Mouse (Mus musculus): ENCODE results near the gene Map2k3. TPM values are rescaled to one million over a fixed set of nuclear protein-coding genes. Genes with fewer than 3 reads are reported as not detected.

Gene Map2k3
- polyA plus RNA-seq, 1 experiment from 2014 or later: 138 TPM

DNA sequence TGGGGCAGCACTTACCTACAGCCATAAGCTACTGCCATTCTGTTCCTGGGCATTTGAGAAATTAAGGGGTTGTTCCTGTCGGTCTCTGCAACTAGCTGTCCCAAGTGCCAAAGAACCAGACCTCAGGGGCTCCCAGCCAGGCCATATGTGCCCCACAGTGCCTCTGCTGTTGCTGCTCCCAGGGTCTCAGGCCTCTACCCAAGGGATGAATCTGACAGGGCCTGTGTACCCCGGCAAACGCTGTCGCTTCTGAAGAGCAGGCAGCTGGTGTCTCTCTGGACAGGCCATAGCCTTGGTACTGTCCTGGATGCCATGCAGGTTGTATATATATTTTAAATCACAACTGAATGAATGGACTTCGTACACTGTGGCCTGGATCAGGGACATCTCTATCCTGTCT, 20.1 kb downstream of the Map2k3 start:
- no peak for ATAC-seq (ENCODE audit: low FRiP score, low TSS enrichment)
- Histone ChIP-seq H3K27ac (ENCODE audit: low read length) (no peak overlapping the region), H3K4me3 (ENCODE audit: low read length) (no peak overlapping the region), H3K4me2 (replicated peaks; ENCODE audit: low read depth, low read length) (no peak overlapping the region), H3K9ac (replicated peaks; ENCODE audit: low read length) (no peak overlapping the region), H3K27me3 (ENCODE audit: insufficient read depth, low read length) (no peaks in the 10 kb centered on the region), H3K4me1 (ENCODE audit: insufficient read depth, low read length) (peaks cover 3% of the 10 kb centered on the region; the same call in 1 of the 2 replicates), H3K36me3 (ENCODE audit: insufficient read depth, low read length) (peaks cover 40% of the 10 kb centered on the region), H3K9me3 (ENCODE audit: low read length) (no peaks in the 10 kb centered on the region)
- 95% methylated on average over 5 of the region's 5 CpGs for WGBS

DNA sequence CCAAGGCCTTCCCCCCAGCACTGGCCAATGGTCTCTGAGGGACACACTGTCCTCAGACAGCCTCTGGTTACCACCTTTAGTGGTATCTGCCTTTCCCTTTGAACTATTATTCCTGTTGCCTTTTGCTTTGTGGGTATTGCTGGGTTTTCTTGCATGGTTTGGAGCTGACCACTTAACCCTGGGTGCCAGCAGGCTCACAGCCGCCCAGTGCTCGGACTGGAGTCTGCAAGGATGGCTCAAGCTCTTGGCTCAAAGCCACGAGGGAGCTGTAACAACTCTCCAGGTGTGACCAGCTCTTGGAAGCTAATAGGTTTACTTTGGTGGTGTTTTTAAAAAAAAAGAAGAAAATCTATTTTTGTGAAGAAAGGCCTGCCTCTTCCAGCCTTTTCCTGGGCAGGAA, 20.5 kb downstream of the Map2k3 start:
- Histone ChIP-seq H3K36me3 (ENCODE audit: insufficient read depth, low read length) (peaks cover 36% of the 10 kb centered on the region), H3K4me3 (ENCODE audit: low read length) (no peak overlapping the region), H3K9me3 (ENCODE audit: low read length) (no peaks in the 10 kb centered on the region), H3K27ac (ENCODE audit: low read length) (no peak overlapping the region), H3K9ac (replicated peaks; ENCODE audit: low read length) (no peak overlapping the region), H3K4me1 (ENCODE audit: insufficient read depth, low read length) (peaks cover 3% of the 10 kb centered on the region; the same call in 1 of the 2 replicates), H3K27me3 (ENCODE audit: insufficient read depth, low read length) (no peaks in the 10 kb centered on the region), H3K4me2 (replicated peaks; ENCODE audit: low read depth, low read length) (no peak overlapping the region)
- ATAC-seq (ENCODE audit: low FRiP score, low TSS enrichment): no peak
- 92% methylated on average over 3 of the region's 3 CpGs for WGBS

DNA sequence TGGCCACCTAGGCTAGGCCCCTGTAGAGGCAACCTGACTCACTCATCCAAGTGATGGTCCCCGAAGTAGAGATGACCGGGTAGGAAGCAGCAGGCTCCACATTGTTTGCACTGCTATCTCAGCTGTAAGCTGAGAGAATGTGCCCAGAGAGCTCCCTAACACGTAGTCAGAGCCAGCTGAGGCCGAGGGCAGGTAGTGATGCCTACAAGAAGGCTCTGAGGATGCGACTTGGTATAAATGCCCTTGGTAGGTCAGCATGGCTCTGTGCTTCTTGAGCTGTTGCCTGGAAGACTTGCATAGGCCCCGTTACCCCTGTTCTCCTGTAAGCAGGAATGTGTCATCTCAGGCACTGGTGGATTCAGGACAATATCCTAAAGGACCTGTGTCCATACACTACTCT, 21.2 kb downstream of the Map2k3 start:
- Histone ChIP-seq H3K9ac (replicated peaks; ENCODE audit: low read length) (no peak overlapping the region), H3K4me3 (ENCODE audit: low read length) (no peak overlapping the region), H3K9me3 (ENCODE audit: low read length) (no peaks in the 10 kb centered on the region), H3K27me3 (ENCODE audit: insufficient read depth, low read length) (no peaks in the 10 kb centered on the region), H3K27ac (ENCODE audit: low read length) (no peak overlapping the region), H3K36me3 (ENCODE audit: insufficient read depth, low read length) (peaks cover 33% of the 10 kb centered on the region), H3K4me1 (ENCODE audit: insufficient read depth, low read length) (peaks cover 3% of the 10 kb centered on the region; the same call in 1 of the 2 replicates), H3K4me2 (replicated peaks; ENCODE audit: low read depth, low read length) (no peak overlapping the region)
- 97% methylated on average over 6 of the region's 6 CpGs for WGBS
- no peak for ATAC-seq (ENCODE audit: low FRiP score, low TSS enrichment)

DNA sequence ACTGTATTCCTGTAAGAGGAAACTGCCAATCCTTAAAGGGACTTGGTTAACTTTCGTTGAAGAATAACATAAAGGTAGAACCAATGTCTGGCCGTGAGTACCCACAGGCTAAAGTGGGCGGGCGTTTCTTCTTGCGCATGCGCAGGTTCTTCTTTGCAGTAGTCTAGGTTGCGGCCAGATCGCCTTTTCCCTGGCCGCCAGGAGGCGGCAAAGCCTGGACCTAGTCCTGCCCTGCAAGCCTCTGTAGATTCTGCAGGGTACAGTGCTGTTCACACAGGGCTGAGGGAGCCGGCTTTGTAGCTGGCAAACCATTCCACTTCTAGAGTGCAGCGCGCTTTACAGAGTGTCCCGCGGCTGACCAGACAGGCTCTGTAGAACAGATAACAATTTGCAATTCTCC, 22.0 kb downstream of the Map2k3 start:
- H3K4me3 ChIP-seq (ENCODE audit: low read length): no peak overlapping the region
- peak; percentile 98 for ATAC-seq (ENCODE audit: low FRiP score, low TSS enrichment)
- no peaks in the 10 kb centered on the region for H3K9me3 ChIP-seq (ENCODE audit: low read length)
- H3K4me1 ChIP-seq (ENCODE audit: insufficient read depth, low read length): peaks cover 3% of the 10 kb centered on the region; the same call in 1 of the 2 replicates
- no peak overlapping the region for H3K4me2 ChIP-seq (replicated peaks; ENCODE audit: low read depth, low read length)
- H3K27ac ChIP-seq (ENCODE audit: low read length): no peak overlapping the region
- H3K9ac ChIP-seq (replicated peaks; ENCODE audit: low read length): no peak overlapping the region; the same call in 1 of the 2 replicates
- H3K36me3 ChIP-seq (ENCODE audit: insufficient read depth, low read length): peaks cover 27% of the 10 kb centered on the region
- H3K27me3 ChIP-seq (ENCODE audit: insufficient read depth, low read length): no peaks in the 10 kb centered on the region
- 6% methylated on average over 15 of the region's 15 CpGs for WGBS

DNA sequence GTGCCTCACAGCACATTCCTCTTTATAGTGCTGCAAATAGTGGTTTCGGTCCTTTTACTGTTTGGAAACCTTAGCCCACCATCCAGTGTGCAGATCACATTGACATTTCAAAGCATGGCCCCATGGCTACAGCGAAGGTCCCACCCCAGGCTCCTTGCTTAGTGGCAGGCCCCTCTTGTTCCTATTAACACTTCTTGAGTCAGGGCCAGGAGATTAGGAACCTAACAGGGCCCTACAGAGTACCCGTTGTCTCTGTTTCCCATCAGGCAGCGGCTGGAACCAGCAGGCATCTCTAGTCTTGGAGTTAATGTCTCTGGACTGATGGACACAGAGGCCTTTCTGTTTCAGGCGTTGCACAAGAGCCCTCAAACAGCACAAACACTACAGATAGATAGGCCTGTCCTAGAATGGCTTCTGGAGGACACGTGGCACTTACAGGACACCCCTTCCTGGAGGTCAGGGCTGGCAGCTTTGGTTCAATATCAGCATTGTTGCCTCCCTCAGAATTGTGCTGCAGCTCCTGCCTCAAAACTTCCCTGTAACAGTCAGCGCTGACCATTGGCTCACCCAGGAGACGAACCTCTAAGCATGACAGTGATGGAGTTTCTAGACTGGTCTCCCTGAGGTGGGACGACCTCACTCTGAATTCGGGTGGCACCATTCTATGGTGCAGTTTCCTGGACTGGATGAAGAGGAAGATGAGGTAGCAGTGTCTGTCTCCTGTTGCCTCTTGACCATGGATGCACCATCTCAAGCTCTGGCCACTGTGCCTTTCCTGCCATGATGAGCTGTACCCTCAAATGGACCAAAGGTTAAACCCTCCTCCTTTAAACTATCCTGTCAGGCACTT, 22.6 kb downstream of the Map2k3 start:
- Histone ChIP-seq H3K27ac (ENCODE audit: low read length) (no peak overlapping the region), H3K36me3 (ENCODE audit: insufficient read depth, low read length) (peaks cover 22% of the 10 kb centered on the region), H3K27me3 (ENCODE audit: insufficient read depth, low read length) (no peaks in the 10 kb centered on the region), H3K9me3 (ENCODE audit: low read length) (no peaks in the 10 kb centered on the region), H3K4me2 (replicated peaks; ENCODE audit: low read depth, low read length) (no peak overlapping the region), H3K4me1 (ENCODE audit: insufficient read depth, low read length) (peaks cover 3% of the 10 kb centered on the region; the same call in 1 of the 2 replicates), H3K9ac (replicated peaks; ENCODE audit: low read length) (no peak overlapping the region; the same call in 1 of the 2 replicates), H3K4me3 (ENCODE audit: low read length) (no peak overlapping the region)
- no peak for ATAC-seq (ENCODE audit: low FRiP score, low TSS enrichment)
- WGBS: 80% methylated on average over 10 of the region's 10 CpGs

DNA sequence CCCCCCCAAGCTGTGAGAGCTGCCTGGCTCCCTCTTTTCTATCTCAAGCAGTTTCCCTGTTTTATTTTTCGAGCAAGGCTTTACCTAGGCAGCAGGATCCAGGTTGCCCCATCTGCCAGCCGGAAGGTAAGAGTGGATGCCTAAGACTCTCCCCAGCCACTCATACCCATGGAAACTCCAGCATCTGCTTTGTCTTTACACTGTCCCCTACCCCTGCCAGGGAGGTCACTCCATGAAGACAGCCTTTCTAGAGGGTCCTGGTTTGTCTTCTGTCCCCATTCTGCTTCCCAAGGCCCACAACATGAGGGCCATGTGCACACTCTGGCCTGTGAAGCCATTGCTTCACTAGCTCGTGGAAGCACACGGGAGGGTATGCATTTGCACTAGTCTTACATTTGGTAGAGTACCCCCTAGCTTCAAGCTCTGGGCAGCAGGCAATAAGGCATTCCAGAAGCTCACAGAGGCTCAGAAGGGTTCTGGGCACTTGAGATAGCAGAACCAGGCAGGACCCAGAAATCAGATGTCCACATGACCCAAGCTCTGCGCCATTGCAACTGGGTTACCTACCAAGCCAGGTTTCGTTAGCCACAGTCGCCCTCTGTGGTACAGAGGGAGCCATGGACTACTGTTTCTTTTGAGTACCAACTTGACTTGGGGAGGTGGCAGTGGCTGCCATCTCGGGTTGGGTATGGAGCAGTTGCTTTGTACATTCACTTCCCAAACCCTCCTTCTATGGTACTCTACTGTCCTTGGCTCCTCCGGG, 24.0 kb downstream of the Map2k3 start:
- Histone ChIP-seq H3K4me1 (ENCODE audit: insufficient read depth, low read length) (peaks cover 3% of the 10 kb centered on the region; the same call in 1 of the 2 replicates), H3K4me2 (replicated peaks; ENCODE audit: low read depth, low read length) (no peak overlapping the region), H3K27ac (ENCODE audit: low read length) (no peak overlapping the region), H3K36me3 (ENCODE audit: insufficient read depth, low read length) (peaks cover 15% of the 10 kb centered on the region), H3K9ac (replicated peaks; ENCODE audit: low read length) (no peak overlapping the region), H3K4me3 (ENCODE audit: low read length) (no peak overlapping the region), H3K27me3 (ENCODE audit: insufficient read depth, low read length) (no peaks in the 10 kb centered on the region), H3K9me3 (ENCODE audit: low read length) (no peaks in the 10 kb centered on the region)
- no peak for ATAC-seq (ENCODE audit: low FRiP score, low TSS enrichment)
- 82% methylated on average over 9 of the region's 9 CpGs for WGBS

DNA sequence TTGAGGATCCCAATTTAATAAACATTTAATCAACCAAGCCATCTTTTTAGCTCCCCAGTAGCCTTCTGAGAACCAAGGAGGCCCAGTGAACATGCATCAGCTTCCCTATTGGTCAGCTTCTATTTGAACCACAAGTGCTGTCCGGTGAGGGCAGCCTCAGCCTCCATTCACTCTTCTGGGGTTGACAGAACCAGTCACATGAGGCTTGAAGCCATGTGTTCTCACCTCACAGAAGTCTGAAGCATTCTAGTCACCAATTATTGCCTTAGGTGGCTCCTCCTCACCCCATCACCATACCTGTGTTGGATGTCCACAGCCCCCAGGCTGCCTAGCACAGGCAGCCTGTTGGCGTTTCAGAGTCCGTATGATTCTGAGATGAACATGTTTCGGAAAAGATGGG, 27.1 kb downstream of the Map2k3 start:
- 93% methylated on average over 4 of the region's 4 CpGs for WGBS
- ATAC-seq (ENCODE audit: low FRiP score, low TSS enrichment): no peak

DNA sequence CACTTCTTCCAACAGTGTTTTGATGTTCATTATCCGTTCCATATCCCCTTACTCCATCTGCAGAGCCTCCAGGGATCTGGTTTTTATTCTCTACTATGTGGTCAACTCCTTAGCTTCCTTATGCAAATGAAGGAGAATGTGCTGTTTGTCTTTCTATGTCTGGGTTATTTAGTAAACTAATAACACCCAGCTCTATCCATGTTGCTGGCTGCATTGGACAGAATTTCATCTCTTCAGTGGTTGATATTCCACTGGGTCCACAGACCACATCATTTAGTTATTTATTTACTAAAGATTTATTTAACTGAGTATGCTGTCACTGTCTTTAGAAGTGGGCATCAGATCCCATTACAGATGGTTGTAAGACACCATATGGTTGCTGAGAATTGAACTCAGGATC, 29.3 kb downstream of the Map2k3 start:
- 67% methylated on average over 1 of the region's 1 CpGs for WGBS
- Histone ChIP-seq H3K27ac (ENCODE audit: low read length) (no peak overlapping the region), H3K4me1 (ENCODE audit: insufficient read depth, low read length) (no peaks in the 10 kb centered on the region), H3K4me3 (ENCODE audit: low read length) (no peak overlapping the region), H3K36me3 (ENCODE audit: insufficient read depth, low read length) (no peaks in the 10 kb centered on the region), H3K27me3 (ENCODE audit: insufficient read depth, low read length) (no peaks in the 10 kb centered on the region), H3K4me2 (replicated peaks; ENCODE audit: low read depth, low read length) (no peak overlapping the region), H3K9me3 (ENCODE audit: low read length) (no peaks in the 10 kb centered on the region), H3K9ac (replicated peaks; ENCODE audit: low read length) (no peak overlapping the region)
- ATAC-seq (ENCODE audit: low FRiP score, low TSS enrichment): no peak

More for the DNA sequence above, 27.1 kb downstream of the Map2k3 start:
- Histone ChIP-seq H3K27ac (ENCODE audit: low read length) (no peak overlapping the region), H3K4me3 (ENCODE audit: low read length) (no peak overlapping the region), H3K27me3 (ENCODE audit: insufficient read depth, low read length) (no peaks in the 10 kb centered on the region), H3K9me3 (ENCODE audit: low read length) (no peaks in the 10 kb centered on the region), H3K4me1 (ENCODE audit: insufficient read depth, low read length) (peaks cover 3% of the 10 kb centered on the region; the same call in 1 of the 2 replicates), H3K4me2 (replicated peaks; ENCODE audit: low read depth, low read length) (no peak overlapping the region), H3K9ac (replicated peaks; ENCODE audit: low read length) (no peak overlapping the region), H3K36me3 (ENCODE audit: insufficient read depth, low read length) (no peaks in the 10 kb centered on the region)

DNA sequence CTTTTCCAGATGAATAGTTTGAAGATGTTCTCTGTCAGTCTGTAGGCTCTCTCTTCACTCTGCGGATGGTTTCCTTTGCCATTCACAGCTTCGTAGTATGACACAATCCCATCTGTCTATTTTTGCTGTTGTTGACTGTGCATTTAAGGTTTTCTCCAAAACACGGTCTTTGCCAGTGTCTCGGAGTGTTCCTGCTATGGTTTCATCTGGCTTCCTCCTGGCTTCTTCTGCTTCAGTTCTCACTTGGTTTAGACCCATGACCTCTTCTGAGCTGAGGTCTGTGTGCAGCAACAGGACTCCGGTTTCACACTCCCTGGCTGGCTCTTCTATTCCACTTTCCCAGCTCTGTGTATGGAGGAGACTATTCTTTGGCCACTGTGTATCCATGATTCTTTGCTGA, 30.9 kb downstream of the Map2k3 start:
- 48% methylated on average over 5 of the region's 5 CpGs for WGBS

More for the DNA sequence above, 30.9 kb downstream of the Map2k3 start:
- H3K4me1 ChIP-seq (ENCODE audit: insufficient read depth, low read length): 0 out of 2 replicates have a peak, but pooled peaks cover 3% of the 10 kb centered on the region
- H3K4me3 ChIP-seq (ENCODE audit: low read length): no peak overlapping the region
- ATAC-seq (ENCODE audit: low FRiP score, low TSS enrichment): no peak
- no peaks in the 10 kb centered on the region for H3K9me3 ChIP-seq (ENCODE audit: low read length)
- no peak overlapping the region for H3K27ac ChIP-seq (ENCODE audit: low read length)
- no peaks in the 10 kb centered on the region for H3K27me3 ChIP-seq (ENCODE audit: insufficient read depth, low read length)
- H3K9ac ChIP-seq (replicated peaks; ENCODE audit: low read length): no peak overlapping the region
- H3K36me3 ChIP-seq (ENCODE audit: insufficient read depth, low read length): no peaks in the 10 kb centered on the region
- H3K4me2 ChIP-seq (replicated peaks; ENCODE audit: low read depth, low read length): no peak overlapping the region
